Mouse (Mus musculus): Measurements from ENCODE around the gene Lef1. TPM values are rescaled to one million over a fixed set of nuclear protein-coding genes. Genes with fewer than 3 reads are reported as not detected.

The Lef1 gene
- 1 to 10 TPM; 6.3 to 8.4 TPM for total RNA-seq (2021)
- long read RNA-seq, experiment 1, partial matches to known transcripts: 2 of 8 reads
- long read RNA-seq, experiment 1, other reads (novel, unspliced or antisense): 3 of 8 reads
- long read RNA-seq, experiment 2, transcript Lef1-201 (12 exons, 3,482 nt): major isoform, 7 of 12 reads
- long read RNA-seq, experiment 2, partial matches to known transcripts: 1 of 12 reads
- long read RNA-seq, experiment 2, other reads (novel, unspliced or antisense): 2 of 12 reads

DNA sequence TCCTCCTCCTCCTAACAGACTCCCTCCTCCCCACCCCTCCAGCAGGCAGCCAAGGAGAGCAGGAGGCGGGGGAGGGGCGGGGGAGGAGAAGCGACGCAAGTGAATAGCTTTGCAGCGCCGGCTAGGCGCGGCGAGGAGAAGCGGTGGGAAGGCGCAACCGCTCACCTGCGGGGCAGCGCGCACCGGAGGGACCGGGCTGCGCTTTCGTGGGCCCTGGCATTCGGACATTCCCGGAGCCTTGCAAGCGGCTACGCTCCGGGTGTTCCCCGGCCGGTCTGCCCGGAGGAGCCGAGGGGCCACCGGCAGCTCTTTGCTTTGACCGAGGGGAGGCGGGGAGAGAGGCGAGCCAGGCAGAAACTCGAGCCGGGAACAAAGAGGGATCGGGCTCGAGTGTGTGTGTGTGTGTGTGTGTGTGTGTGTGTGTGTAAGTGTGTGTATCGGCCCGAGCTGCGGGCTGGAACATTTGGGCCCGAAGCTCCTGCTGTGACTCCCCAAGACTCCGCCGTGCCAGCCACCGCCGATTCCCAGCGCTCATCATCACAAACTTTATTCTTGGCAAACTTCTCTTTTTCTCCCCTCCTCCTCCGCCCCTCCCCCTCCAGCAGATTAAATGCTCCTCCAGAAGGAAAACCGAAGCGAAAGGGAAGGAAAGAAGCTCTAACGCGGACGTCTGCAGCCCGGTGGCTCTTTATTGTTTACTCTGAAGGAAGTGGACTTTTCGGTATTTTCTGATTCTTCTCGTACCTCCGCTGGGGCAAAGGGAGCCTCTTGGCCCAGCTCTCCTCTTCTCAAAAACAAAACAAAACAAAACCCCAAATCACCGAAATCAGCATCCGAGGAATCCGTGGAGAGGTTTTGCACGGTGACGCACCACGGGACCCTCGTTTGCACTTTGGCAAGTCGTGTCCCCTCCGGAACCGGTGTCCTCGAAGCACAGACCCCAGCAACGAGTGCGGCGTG, at the start of gene Lef1:
Gene Lef1, plus strand, starts transcription at position 281 of the 960 bp plus-strand sequence.
- intact Hi-C loops (cut with DNase I): no loop called here
- DNase-seq (ENCODE audit: low spot score in 2 of 2): no peak

DNA sequence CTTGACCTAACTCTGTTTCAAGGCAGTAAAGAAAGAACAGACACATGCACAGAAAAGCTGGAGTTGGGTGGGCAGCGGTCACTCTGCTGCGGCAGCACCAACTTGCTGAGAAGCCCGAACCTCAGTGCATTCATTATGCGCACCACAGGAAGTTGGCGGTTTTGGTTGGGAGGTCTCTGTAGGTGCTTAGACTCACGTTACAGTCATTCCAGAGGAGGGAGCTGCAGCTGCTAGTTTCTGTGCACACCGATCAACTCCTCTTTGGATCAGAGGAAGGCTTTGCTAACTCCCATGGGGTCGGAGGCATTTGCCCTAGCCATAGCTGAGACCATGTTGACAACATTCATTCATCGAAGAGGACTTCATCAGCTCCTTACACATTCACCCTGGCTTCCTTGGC, 45.3 kb upstream of the Lef1 start:
- no peak for DNase-seq (ENCODE audit: low spot score in 2 of 2)
- intact Hi-C loops (cut with DNase I): no loop called here

DNA sequence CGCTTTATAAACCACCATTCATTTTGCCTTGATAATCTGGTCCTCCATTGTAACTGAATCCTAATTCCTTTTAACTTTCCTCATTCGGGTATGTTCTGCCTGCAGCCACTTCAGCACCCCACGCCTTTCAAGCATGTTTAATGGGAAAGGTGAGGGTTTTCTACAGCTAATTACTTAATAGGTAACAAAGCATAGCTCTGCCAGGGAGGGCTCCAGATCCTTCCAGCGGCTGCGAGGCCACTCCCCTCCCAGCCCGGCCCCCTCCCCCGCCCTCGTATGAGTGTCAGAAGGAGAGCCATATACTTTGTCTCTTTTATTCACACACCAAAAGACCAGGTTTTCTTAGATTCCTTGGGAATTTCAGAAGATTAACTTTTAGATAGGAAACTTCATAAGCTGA, 44.1 kb upstream of the Lef1 start:
- intact Hi-C loops (cut with DNase I): no loop called here

DNA sequence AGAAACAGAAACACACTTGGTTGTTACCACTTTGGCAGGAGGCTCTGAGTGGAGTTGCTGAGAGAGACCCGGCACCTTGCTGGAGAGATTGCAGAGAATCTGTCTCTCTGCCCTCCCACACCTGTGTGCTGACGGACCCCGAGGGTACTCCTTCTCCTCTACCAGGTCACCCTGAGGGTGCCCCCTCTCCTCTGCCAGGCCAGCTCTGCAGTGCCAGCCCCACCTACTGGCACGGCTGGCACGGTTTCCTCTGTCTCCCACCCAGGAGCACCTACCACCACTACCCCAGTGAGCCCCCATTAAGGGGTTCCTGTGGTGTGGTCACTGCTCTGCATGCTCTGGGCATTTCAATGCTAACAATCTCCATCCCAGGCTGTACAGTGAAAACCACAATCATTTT, 42.3 kb upstream of the Lef1 start:
- DNase-seq (ENCODE audit: low spot score in 2 of 2): no peak
- intact Hi-C loops (cut with DNase I): no loop called here

More for the DNA sequence above, 44.1 kb upstream of the Lef1 start:
- DNase-seq (ENCODE audit: low spot score in 2 of 2): no peak

DNA sequence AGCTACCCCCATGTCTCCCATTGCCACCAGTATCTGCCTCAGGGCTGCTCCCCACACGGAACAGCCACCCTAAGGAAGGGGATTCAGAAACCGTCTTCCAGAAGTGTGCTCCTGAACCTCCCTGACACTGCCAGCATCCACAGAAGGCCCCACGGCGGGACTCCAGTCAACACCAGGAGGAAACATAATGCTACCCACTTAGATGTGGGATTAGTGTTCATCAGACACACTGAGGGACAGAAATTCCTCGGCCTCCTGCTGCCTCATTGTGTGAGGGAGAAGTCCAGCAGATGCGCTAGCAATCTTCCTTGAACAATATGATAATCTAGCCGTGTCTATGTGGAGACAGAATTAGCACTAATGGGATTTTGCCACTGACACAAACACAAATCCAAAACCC, 40.1 kb upstream of the Lef1 start:
- intact Hi-C loops (cut with DNase I): no loop called here
- DNase-seq (ENCODE audit: low spot score in 2 of 2): no peak

DNA sequence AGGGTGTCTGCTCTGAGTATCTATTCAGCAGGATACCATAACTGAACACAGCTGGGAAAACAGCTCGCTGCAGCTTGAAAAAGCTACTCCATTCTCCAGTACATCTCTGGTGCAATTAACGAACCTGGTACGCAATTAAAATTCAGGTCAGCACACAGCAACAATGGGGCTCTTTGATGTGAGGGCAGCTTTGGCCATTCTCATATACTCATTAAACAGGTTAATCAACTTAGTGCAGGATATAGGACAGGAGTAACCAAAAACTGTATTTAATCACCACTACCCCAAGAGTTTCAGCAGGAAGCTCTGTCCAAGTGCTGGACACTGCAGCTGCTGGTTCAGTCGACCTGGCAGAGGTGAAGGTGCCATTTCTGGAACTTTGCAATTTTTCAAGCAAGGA, 37.6 kb upstream of the Lef1 start:
- DNase-seq (ENCODE audit: low spot score in 2 of 2): peak in 1 of 2 experiments; percentile 6
- intact Hi-C loops (cut with DNase I): no loop called here

DNA sequence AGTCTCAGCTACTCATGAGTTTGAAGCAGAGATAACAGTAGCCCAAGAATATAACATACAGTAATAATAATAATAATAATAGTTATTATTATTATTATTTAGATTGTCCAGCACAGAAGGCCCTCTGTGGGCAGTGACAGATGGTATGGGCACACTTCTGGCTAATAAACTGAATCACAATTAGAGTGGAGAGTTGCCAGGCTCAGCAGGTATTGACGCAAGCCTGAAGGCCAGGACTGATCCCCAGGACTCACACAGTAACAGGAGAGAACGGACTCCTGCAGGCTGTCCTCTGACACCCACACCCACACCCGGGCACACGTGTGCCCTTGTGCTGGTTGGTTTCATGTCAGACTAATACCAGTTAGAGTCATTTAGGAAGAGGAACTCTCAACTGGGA, 36.3 kb upstream of the Lef1 start:
- no peak for DNase-seq (ENCODE audit: low spot score in 2 of 2)
- intact Hi-C loops (cut with DNase I): no loop called here

DNA sequence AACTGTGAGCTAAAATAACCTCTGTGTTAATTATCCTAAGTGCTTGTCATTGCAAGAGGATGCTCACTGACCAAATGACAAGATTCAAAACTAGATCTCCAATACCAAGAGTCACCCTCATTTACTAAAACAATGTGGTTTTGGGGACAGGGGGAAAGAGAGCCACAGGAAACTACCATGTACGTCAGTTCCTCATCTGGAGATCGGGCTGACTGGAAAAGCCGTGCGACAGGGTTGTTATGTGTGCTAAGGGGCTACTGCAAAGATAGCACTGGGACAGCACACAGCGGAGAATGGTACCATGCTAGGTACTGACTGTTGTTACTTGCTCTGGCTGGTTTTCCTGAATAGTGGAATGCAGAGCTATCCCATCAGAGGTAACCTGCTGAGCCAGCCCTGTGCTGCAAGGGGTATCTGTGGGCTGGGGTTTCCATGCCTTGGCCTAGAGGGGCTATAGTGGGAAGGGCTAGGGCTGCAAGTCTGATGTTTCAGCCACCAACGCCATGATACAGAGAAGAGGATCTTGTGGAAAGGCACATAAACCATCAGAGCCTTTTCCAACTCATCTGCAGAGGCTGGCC, 32.1 kb upstream of the Lef1 start:
- intact Hi-C loops (cut with DNase I): no loop called here
- no peak for DNase-seq (ENCODE audit: low spot score in 2 of 2)

DNA sequence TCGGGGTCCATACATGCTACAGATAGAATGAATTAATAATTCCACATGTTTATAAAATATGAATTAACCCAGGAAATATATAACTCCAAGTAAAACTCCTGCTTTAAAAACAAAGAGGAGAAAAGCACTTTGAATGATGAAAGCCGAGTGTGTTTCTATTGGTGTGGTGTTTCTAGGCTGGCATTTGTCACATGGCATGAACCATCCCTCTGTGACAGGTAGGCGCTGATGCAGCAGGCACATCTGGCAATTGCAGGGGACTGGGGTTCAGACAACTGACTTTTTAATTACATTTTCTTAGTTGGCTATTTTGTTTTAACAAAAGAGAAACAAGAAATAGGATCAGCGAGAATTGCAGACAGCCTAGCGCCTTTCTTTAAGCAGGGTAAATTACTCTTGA, 31.6 kb upstream of the Lef1 start:
- intact Hi-C loops (cut with DNase I): no loop called here
- DNase-seq (ENCODE audit: low spot score in 2 of 2): no peak

DNA sequence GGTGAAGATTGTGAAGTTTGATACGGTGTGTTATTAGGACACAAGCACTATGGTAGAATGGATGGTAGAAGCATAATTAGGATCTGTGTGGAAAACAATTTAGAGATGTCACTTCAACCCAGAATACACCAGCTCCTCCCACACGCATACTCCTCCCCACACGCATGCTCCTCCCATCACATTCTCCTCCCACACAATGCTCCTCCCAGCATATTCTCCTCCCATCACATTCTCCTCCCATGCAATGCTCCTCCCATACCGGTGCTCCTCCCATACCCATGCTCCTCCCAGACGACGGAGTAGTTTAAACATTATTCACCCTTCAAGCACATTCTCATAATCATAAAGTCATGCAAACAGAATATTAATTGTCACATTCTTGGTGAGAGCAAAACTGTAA, 26.5 kb upstream of the Lef1 start:
- no peak for DNase-seq (ENCODE audit: low spot score in 2 of 2)
- intact Hi-C loops (cut with DNase I): no loop called here

DNA sequence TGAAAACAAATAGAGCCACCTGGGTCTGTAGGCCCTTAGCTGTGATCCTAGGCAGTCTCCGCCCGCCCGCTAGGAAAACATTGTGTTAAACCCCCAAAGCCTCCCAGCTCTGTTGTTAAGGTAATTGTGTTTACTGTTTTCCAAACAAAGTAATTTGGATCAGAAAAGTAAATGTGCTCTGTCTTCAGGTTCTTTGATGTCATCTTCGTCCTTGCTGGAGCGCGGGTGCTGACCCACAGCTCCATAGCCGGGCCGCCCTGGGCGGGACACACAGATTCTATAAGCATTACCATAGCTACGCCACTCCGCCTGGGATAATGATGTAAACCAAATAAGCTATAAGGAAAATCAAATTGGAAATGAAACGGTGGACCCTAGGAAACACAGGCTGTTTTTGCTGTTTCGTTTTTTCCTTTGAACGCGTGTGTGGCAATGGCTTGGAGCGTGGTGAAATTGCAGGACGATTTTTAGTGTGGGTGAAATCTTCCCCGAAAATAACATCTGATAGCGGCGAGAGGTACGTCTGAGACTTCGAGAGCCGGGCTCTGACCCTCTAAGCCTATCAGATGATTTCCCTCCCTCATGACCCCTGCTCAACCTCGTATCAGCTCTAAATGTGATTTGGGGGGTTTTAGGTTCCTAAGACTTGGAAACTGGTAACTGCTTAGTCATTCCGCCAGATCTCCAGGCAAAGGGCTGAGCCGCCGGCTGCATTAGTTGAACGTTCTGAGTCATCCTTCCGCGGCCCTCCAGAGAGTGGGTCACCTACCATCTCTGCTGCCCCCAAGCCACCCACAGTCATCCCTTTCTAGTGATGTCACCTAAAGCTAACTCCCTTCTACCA, 25.3 kb upstream of the Lef1 start:
- DNase-seq (ENCODE audit: low spot score in 2 of 2): peak in 1 of 2 experiments; percentile 30
- intact Hi-C loops (cut with DNase I): no loop called here

DNA sequence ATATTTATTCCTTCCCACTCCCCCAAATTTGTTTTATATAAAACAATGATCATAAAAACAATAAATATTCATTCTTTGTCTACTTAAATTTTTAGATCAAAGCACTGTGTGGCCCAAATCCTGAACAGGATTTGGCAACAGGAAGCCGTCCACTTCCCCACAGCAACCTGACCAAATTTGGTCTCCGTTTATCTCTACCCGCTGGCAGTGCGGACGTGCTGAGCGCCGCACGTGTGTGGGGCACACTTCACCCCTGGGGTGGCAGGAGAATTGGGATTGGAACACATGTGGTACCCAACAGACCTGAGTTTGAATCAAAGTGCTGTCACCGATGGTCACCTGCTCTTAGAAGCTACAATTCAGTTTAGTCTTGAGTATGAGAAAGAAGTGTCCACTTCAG, 24.3 kb upstream of the Lef1 start:
- intact Hi-C loops (cut with DNase I): no loop called here

DNA sequence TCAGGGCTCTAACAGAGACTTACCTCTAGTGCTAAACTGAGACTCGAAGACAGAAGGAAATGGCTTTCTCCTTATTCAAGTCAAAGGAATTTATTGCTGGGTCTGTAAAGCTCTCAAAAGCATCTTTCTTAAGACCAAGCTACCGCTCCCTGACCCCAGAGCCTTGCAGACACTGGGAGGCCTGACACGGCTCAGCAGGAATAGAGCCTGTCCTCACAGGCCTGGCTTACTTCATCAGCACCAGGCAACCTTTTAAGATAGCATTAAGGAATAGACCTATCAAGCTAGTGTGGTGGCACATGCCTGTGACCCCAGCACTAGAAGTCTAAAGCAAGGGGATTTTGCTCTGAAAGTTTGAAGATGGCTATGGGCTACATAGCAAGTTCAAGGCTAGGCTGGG, 20.6 kb upstream of the Lef1 start:
- no peak for DNase-seq (ENCODE audit: low spot score in 2 of 2)
- intact Hi-C loops (cut with DNase I): no loop called here

More for the DNA sequence above, 24.3 kb upstream of the Lef1 start:
- no peak for DNase-seq (ENCODE audit: low spot score in 2 of 2)

DNA sequence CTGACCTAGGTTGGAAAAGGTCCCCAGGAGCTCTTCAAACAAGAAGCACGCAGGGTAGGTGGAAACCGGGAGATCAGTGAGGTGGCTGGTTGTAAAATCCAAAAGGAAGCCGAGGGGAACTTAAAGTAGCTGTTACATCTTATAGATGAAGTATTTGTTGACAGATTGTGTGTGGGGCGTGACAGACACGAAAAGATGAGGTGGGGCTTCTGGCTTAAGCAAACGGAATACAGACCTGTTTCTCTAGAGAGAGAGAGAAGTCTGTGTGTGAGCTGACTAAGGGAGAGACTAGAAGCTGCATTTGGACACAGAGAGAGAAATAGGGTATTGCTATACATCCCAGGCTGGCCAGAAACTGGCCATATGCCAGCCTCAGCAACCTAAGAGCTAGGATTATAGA, 18.2 kb upstream of the Lef1 start:
- no peak for DNase-seq (ENCODE audit: low spot score in 2 of 2)
- intact Hi-C loops (cut with DNase I): no loop called here

DNA sequence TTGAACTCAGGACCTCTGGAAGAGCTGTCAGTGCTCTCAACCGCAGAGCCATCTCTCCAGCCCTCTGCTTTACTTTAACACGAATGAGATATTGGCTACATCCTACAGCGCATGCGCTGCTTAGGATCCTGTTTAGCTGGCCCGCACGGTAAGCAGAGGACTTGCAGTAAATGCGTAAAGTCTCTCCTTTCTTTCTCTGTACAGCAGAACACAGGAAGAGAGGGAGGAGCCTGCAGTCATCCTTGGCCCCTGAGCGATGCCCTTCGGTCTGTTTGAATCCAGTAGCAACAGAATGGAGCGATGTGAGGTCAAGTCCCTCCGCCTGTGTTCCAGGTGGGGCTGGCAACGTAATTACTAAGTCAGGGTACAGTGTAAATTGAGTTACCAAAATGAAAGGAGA, 16.5 kb upstream of the Lef1 start:
- DNase-seq (ENCODE audit: low spot score in 2 of 2): no peak
- intact Hi-C loops (cut with DNase I): no loop called here

DNA sequence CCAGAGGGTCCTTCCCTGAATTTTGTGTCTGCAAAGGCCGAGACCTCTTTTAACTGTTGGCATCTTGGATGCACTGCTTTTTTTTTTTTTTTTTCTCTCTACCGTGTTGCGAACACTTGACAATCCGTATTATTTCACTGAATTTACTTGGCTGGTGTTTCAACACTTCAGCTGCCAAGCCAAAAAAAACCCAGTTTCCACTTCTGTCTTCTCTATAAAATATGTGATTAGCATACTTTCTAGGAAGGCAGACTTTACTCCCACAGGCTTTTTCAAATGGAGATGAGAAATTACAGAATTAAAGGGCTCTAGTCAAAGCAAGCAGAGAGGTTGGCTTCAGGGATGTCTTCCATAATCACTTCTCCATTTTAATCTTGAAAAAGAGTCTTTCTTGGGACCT, 14.2 kb upstream of the Lef1 start:
- intact Hi-C loops (cut with DNase I): no loop called here
- DNase-seq (ENCODE audit: low spot score in 2 of 2): peak; percentile 39 to 79

DNA sequence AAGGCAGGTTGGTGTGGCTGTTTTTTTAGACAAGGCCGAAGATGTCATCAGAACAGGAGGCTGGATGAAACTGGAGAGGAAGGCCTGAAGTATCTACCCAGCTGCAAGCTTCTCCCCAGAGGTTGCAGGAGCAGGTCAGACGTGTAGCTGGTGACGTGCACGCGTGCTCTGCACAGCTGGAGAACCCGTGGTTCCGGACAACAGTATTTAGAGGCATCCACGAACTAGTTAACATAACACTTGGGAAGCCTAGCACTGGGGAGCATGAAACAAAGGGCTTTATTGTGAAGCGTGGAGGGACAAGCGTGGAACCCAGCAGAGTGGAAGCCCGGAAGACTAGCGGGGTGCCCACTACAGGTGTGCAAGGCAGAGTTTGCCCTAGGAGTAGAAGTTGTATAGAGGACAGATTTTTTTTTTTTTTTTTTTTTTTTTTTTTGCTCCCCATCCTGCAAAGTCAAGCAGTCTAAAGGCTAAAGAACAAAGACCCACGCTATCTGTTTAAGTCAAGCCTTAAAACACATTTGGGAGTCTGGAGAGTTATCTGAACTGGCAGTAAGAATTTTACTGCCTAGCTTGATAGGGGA, 8.0 kb upstream of the Lef1 start:
- intact Hi-C loops (cut with DNase I): no loop called here

DNA sequence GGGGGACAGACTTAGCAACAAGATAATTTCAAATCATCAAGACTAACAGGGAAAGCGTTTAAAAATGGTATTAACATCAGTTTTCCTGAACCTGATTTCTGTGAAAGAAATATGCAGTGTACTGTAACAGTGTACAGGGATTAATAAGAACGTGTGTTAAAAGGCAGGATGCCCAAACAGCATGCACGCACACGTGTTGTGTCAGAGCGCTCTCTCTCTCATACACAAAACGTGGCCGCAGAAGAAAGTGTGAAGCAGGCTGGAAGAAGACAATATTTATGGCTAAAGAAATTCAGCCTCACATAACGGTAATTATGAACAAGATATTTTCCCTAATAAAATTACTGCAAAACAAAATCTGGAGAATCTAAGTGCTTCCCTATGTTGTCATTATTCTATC, 4.9 kb upstream of the Lef1 start:
- intact Hi-C loops (cut with DNase I): no loop called here
- DNase-seq (ENCODE audit: low spot score in 2 of 2): no peak

More for the DNA sequence above, 8.0 kb upstream of the Lef1 start:
- DNase-seq (ENCODE audit: low spot score in 2 of 2): no peak

DNA sequence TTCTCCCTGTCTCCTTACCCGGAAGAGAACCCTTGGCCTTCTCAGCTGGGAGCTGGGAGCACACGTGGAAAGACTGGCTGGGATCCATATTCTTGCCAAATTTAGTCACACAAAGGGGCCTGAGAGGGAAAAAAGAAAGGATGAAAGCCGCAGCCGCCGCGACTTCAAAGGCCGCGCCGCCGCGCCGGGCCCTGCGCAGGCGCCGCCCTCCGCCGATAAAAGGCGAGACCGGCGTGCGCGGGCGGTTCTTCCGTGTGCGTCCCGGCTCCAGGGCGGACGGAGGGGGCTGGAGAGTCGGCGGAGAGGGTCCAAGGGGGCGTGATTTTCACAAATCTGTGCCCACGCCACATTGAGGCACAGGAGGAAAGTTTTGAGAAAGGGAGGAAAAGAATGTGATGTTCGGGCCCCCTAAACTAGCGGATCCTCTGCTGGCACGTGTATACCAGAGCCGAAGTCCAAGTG, 4.3 kb upstream of the Lef1 start:
- peak; percentile 33 to 43 for DNase-seq (ENCODE audit: low spot score in 2 of 2)
- intact Hi-C loops (cut with DNase I): no loop called here

Data from left cerebral cortex, postnatal 14 days (tissue).